Mouse (Mus musculus) CD4-positive, CD25-positive, alpha-beta regulatory T cell, adult 4 months (primary cell): ENCODE data around the gene Tufm. TPM values are rescaled to one million over a fixed set of nuclear protein-coding genes. Genes with fewer than 3 reads are reported as not detected.
"Not testable (repeated sequence)": the region's sequence is repeated elsewhere in the genome, so short reads cannot be mapped to it uniquely, and the experiment has no call there.

Source experiments
- ATAC-seq: one replicate; pipeline ENCODE4 v1.8.0; 2017
- polyA plus RNA-seq, 2 experiments: library from polyadenylated mRNA; unstranded; fragments of 100-300 nt; shearing (Covaris generic); gene quantifications; one replicate each; pipeline ENCODE4 v1.2.1; 2017

Tufm gene
- polyA plus RNA-seq, 2 experiments from 2014 or later = 79.8 to 89.2 TPM

DNA sequence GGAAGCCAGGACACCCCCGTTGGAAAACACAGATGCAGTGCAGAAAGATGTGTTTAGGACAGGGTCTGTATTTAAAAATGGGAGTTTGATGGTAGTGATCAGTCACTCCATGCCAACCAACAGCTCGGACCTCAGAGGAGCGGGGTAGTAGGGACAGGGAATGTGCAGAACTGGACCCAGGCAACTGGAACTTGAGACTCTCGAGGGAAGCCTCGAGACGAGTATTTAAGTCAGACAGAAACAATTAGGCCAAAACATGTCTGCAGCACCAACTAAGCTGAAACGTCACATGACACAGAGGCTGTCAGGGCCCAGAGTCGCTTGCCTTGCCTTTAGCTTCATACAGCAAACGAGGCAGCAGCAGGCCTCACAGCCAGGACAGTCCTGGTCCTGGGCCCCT, 21.0 kb upstream of the Tufm start:
- no peak for ATAC-seq

GRCm38 (mm10) chr7:126466707-126467106, 20.5 kb upstream of the Tufm start:
- ATAC-seq = no peak

GRCm38 (mm10) chr7:126467271-126467670, 19.9 kb upstream of the Tufm start:
- no peak for ATAC-seq

- ATAC-seq = no peak
Measured at GRCm38 (mm10) chr7:126467834-126468627, 19.1 kb upstream of the Tufm start.

DNA sequence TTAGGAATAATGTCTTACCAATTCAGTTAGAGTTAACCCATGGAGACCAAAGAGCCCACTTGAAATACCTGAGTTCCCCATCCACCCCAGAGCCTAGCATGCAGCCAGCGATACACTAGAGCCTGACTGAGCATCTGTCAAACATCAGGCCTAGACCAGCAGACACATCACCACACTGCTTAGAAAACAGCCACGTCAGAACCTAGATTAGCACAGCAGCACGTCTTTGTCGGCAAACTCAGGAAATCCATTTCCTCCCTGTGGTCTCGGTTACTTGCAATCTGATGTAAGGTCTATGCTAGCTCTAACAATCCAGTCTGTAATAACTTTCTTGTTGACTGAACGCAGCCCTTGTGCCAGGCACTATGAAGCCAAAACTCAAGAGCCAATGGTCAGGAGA, 17.1 kb upstream of the Tufm start:
- peak; percentile 76 for ATAC-seq

DNA sequence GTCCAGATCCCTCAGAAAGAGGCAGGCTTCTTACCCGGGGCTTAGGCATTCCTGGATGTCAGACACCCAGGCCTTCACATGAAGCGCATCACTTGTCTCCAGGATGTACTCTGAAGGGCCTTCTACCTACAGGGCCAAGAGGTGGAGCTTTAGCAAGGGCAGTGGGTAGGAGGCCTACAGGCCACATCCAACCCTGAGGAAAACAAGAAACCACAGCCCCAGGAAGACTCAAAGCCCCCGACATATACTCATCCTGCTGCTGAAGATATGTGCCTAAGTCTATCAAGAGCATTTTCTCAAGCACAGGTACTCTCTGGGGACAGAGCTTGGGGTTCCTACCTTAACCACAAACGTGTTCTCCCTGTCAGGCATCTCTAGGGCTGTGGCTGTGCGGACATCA, 15.8 kb upstream of the Tufm start:
- ATAC-seq = no peak

- no peak for ATAC-seq
Measured at GRCm38 (mm10) chr7:126471853-126472252, 15.3 kb upstream of the Tufm start.

- peak; percentile 64 for ATAC-seq
Measured at GRCm38 (mm10) chr7:126472306-126472705, 14.9 kb upstream of the Tufm start.

GRCm38 (mm10) chr7:126472713-126473112, 14.4 kb upstream of the Tufm start:
- ATAC-seq = no peak

GRCm38 (mm10) chr7:126473470-126474086, 13.6 kb upstream of the Tufm start:
- no peak for ATAC-seq

- ATAC-seq = no peak
Measured at GRCm38 (mm10) chr7:126474486-126474955, 12.6 kb upstream of the Tufm start.

DNA sequence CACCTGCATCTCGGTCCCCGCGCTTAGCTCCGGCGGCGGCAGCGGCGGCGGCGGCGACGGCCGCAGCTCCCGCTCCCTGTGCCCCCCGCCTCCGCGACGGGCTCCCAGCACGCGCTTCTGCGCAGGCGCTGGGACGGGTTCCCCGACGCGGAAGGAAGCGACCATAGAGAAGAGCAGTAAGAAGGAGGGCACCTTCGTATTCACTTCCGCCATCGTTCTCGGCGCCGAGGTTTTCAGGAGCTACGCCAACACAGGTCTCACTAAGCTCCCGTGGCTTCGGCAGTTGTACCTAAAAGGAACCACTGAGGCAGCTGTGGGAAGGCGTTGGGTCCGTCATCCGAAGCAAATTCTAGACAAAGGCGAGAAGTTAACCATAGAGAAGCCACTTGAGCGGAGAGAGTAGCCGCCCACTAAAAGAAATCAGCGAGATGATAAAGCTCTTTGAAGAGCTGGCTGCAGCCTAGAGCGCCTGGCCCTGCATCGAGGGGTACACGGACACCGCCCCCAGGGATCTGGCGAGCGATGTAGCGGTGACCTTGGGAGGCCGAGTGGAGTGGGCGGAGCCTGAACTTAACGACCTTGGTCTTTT, 12.1 kb upstream of the Tufm start, which contains the start of gene Sh2b1:
Gene Sh2b1 (minus strand): TSS at position 432 of the 589 bp plus-strand sequence.
- ATAC-seq = peak; percentile 73

GRCm38 (mm10) chr7:126481699-126482098, 5.5 kb upstream of the Tufm start:
- ATAC-seq = peak; percentile 57

DNA sequence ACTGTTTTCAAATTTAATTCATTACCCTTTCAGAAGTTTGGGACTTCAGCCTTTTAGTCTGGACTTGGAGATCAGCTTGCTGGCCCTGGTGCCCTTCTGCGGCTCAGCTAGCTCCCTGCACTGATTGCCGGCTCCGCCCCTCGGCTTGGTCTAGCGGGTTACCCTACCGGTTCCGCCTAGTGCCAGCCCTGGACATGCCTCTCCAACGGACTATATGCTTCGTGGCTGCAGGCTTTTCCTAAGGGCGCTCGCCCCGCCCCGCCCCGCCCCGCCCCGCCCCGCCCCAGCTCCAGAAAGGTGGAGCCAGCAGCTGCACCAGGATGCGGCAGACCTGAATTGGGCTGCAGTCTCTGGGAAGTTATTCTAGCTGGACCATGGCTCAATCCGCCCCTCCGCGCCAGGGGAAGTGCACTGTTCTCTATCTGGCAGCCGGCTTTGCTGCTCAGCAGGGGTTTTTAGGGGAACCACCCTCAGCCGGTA, 4.7 kb upstream of the Tufm start:
- ATAC-seq = no peak

GRCm38 (mm10) chr7:126487617-126488385, 640 bp downstream of the Tufm start:
- ATAC-seq = not testable (repeated sequence)

DNA sequence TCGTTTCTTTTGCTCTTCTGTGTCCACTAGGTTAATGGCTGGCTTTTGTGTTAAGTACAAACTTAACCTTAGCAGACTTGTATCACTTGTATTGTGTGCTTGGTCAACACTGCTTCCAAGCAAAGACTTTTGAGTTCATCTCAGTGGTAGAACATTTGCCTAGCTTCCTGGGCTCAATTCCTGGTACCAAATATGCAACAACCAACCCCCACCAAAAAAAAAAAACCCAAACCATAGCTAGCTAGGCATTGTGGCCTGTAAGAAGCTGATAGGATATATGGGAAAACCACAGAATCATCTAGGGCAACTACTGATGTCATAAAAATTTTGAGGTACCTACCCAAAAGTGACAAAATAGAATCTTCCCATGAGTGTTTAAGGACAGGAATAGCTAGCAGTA, 3.8 kb downstream of the Tufm start:
- ATAC-seq = no peak

DNA sequence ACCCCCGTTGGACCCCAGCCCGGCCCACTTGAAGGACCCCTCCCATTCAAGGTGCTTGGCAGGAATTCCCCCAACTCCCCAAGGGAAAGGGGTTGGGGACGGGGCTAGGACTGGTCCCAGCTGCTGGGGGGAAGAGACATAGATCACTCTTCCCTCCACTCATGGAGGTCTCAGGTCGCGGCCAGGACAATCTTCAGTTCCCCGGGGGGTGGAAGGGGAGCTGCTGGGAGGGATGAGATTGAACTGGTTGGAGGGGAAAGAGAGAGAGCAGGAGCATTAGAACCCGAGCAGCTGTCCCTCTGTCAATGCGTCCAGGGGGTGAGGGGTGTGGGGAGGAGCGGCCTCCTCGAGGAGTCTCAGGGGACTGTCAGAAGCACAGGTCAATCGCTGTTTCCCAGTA, 4.8 kb downstream of the Tufm start:
- no peak for ATAC-seq

DNA sequence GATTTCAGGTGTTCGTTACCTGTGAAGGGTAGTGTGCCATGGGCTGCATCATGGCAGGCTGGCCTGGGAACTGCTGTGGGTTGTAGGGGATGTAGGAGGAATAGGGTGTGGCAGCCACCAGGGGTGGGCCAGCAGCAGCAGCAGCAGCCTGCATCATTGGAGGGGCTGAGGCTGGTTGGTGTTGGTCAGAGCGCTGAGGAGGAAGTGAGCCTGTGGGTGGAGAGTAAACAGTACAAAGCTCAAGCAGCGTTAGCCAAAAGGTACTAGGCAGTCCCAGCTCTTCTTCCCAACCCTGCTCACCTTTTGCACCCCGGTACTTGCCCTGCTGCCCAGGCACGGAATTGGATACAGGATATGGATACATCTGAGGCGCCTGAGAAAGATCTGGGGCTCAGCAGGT, 7.0 kb downstream of the Tufm start:
- no peak for ATAC-seq

- peak; percentile 88 for ATAC-seq
Measured at GRCm38 (mm10) chr7:126496475-126496874, 9.3 kb downstream of the Tufm start.

- no peak for ATAC-seq
Measured at GRCm38 (mm10) chr7:126497966-126498365, 10.8 kb downstream of the Tufm start.

DNA sequence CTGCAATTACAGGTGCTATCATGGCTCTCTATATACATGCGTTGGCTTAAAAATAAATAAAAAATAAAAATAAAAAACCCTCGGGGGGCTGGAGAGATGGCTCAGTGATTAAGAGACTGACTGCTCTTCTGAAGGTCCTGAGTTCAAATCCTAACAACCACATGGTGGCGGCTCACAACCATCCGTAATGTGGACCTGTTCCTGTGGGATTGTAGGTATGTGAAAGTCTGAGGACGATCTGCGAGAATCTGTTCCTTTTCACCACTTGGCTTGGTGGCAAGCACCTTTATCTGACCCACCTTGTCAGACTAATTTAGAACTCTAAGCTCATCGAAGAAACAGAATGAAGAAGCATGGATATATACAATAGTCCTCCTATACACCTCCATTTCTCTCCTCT, 12.3 kb downstream of the Tufm start:
- ATAC-seq = no peak

- ATAC-seq = no peak
Measured at GRCm38 (mm10) chr7:126501684-126502022, 14.5 kb downstream of the Tufm start.
